Comparison of ENCODE assay signal across 8 mouse cellular contexts in genomic region chr13:102593405-102594200, GRCm38 (mm10).
DNase-seq lines count a peak whose midpoint lies in the region; ATAC-seq and TF ChIP-seq lines count a peak whose summit lies in the region.

No protein-coding gene starts in this region.

- H3K9ac ChIP-seq in embryonic facial prominence, embryonic 14.5 days (ENCODE audit: low read depth, low read length), result no peak overlapping the region
- H3K9ac ChIP-seq in lung, embryonic 14.5 days, result no peak overlapping the region
- H3K9ac ChIP-seq in intestine, embryonic 15.5 days, result no peak overlapping the region

- no peak overlapping the region for H3K4me2 ChIP-seq in embryonic facial prominence, embryonic 14.5 days (ENCODE audit: low read depth, low read length)
- H3K4me2 ChIP-seq in lung, embryonic 14.5 days, result no peak overlapping the region
- no peak overlapping the region for H3K4me2 ChIP-seq in intestine, embryonic 15.5 days (replicated peaks)

- H3K27ac ChIP-seq in embryonic facial prominence, embryonic 14.5 days (replicated peaks; ENCODE audit: low read depth, low read length), result 0 out of 2 replicates have a peak overlapping the region, but pooled peaks have one; percentile 23
- no peak overlapping the region for H3K27ac ChIP-seq in embryonic facial prominence, embryonic 10.5 days (replicated peaks)
- H3K27ac ChIP-seq in lung, embryonic 14.5 days (ENCODE audit: low read depth), result peak overlapping the region; percentile 37
- peak overlapping the region; percentile 37; the same call in 1 of the 2 replicates for H3K27ac ChIP-seq in testis, adult 2 months (ENCODE audit: control insufficient read depth, insufficient read depth, low read depth, low read length)
- H3K27ac ChIP-seq in intestine, embryonic 15.5 days, result no peak overlapping the region

- 84% methylated on average over 12 of the region's 12 CpGs for WGBS in embryonic facial prominence, embryonic 14.5 days
- 93% methylated on average over 12 of the region's 12 CpGs for WGBS in embryonic facial prominence, embryonic 10.5 days
- 73% methylated on average over 12 of the region's 12 CpGs for WGBS in lung, embryonic 14.5 days
- 83% methylated on average over 12 of the region's 12 CpGs for WGBS in intestine, embryonic 15.5 days

- H3K4me1 ChIP-seq in embryonic facial prominence, embryonic 14.5 days (ENCODE audit: control insufficient read depth, insufficient read depth, low read length), result peaks cover 21% of the 10 kb centered on the region
- H3K4me1 ChIP-seq in embryonic facial prominence, embryonic 10.5 days, result peaks cover 15% of the 10 kb centered on the region
- peaks cover 26% of the 10 kb centered on the region; the same call in 1 of the 2 replicates for H3K4me1 ChIP-seq in lung, embryonic 14.5 days (ENCODE audit: insufficient read depth)
- H3K4me1 ChIP-seq in testis, adult 2 months (ENCODE audit: control insufficient read depth, insufficient read depth, low read length), result no peaks in the 10 kb centered on the region
- peaks cover 5% of the 10 kb centered on the region for H3K4me1 ChIP-seq in intestine, embryonic 15.5 days (replicated peaks)

- no peak for TF ChIP-seq CTCF in lung, embryonic 14.5 days (IDR thresholded peaks at IDR 0.05; ENCODE audit: low read depth)
- no peak for TF ChIP-seq CTCF in testis, adult 2 months (IDR thresholded peaks at IDR 0.05; ENCODE audit: control insufficient read depth, insufficient read depth, insufficient replicate concordance, low read depth, low read length)

- H3K36me3 ChIP-seq in embryonic facial prominence, embryonic 14.5 days (ENCODE audit: control insufficient read depth, insufficient read depth, low read length), result no peaks in the 10 kb centered on the region
- no peaks in the 10 kb centered on the region for H3K36me3 ChIP-seq in embryonic facial prominence, embryonic 10.5 days (replicated peaks)
- H3K36me3 ChIP-seq in lung, embryonic 14.5 days (ENCODE audit: insufficient read depth), result no peaks in the 10 kb centered on the region
- H3K36me3 ChIP-seq in testis, adult 2 months (ENCODE audit: control insufficient read depth, insufficient read depth, low read length), result no peaks in the 10 kb centered on the region
- H3K36me3 ChIP-seq in intestine, embryonic 15.5 days, result no peaks in the 10 kb centered on the region

- no peak for TF ChIP-seq POLR2A in testis, adult 2 months (IDR thresholded peaks at IDR 0.05; ENCODE audit: control insufficient read depth, low read depth, low read length)

- H3K4me3 ChIP-seq in embryonic facial prominence, embryonic 14.5 days (ENCODE audit: low read depth, low read length), result no peak overlapping the region
- H3K4me3 ChIP-seq in embryonic facial prominence, embryonic 10.5 days, result no peak overlapping the region
- no peak overlapping the region for H3K4me3 ChIP-seq in lung, embryonic 14.5 days (ENCODE audit: low read depth, low read length)
- H3K4me3 ChIP-seq in testis, adult 2 months (ENCODE audit: control insufficient read depth, low read depth, low read length), result no peak overlapping the region
- no peak overlapping the region for H3K4me3 ChIP-seq in intestine, embryonic 15.5 days (replicated peaks)

- ATAC-seq in embryonic facial prominence, embryonic 14.5 days (ENCODE audit: low read depth), result no peak
- 0 out of 2 replicates have a peak, but pooled peaks have one; percentile 26 for ATAC-seq in lung, embryonic 14.5 days (ENCODE audit: insufficient read depth)
- ATAC-seq in intestine, embryonic 15.5 days, result no peak

- DNase-seq in embryonic facial prominence, embryonic 14.5 days (ENCODE audit: low spot score), result no peak
- DNase-seq in embryonic facial prominence, embryonic 10.5 days (ENCODE audit: low spot score), result no peak
- peak; percentile 67 for DNase-seq in adrenal gland, postnatal 14 days
- DNase-seq in heart, postnatal 10 days, result peak; percentile 76 to 83
- DNase-seq in lung, embryonic 14.5 days, result peak; percentile 82
- DNase-seq in retina, embryonic 14.5 days (ENCODE audit: low spot score), result no peak

- no peaks in the 10 kb centered on the region for H3K9me3 ChIP-seq in embryonic facial prominence, embryonic 14.5 days (ENCODE audit: control insufficient read depth, low read length)
- no peaks in the 10 kb centered on the region for H3K9me3 ChIP-seq in embryonic facial prominence, embryonic 10.5 days
- no peaks in the 10 kb centered on the region for H3K9me3 ChIP-seq in lung, embryonic 14.5 days (ENCODE audit: low read depth, low read length)
- H3K9me3 ChIP-seq in intestine, embryonic 15.5 days, result no peaks in the 10 kb centered on the region

- H3K27me3 ChIP-seq in embryonic facial prominence, embryonic 14.5 days (replicated peaks; ENCODE audit: control insufficient read depth, insufficient read depth, low read length), result no peaks in the 10 kb centered on the region
- peaks cover 21% of the 10 kb centered on the region; the same call in 1 of the 2 replicates for H3K27me3 ChIP-seq in embryonic facial prominence, embryonic 10.5 days (replicated peaks; ENCODE audit: low read depth, poor library complexity, severe bottlenecking)
- H3K27me3 ChIP-seq in lung, embryonic 14.5 days (ENCODE audit: insufficient read depth, low read length), result no peaks in the 10 kb centered on the region
- no peaks in the 10 kb centered on the region for H3K27me3 ChIP-seq in testis, adult 2 months (ENCODE audit: control insufficient read depth, insufficient read depth, low read length)
- no peaks in the 10 kb centered on the region for H3K27me3 ChIP-seq in intestine, embryonic 15.5 days (replicated peaks)

- intact Hi-C loops in heart, postnatal 10 days (cut with DNase I), result no loop called here

Comparison
In these comparisons a context has a peak if more than half of its experiments do, and no peak if none do; other contexts are left out.
1. H3K27ac ChIP-seq: peak in embryonic facial prominence, embryonic 14.5 days (single experiment), lung, embryonic 14.5 days (single experiment) and testis, adult 2 months (single experiment); none in embryonic facial prominence, embryonic 10.5 days (single experiment) and intestine, embryonic 15.5 days (single experiment).
2. DNase-seq: peak in adrenal gland, postnatal 14 days (single experiment), heart, postnatal 10 days (2 of 2) and lung, embryonic 14.5 days (single experiment); none in embryonic facial prominence, embryonic 14.5 days (single experiment), embryonic facial prominence, embryonic 10.5 days (single experiment) and retina, embryonic 14.5 days (single experiment).